8 mouse cellular contexts compared by ENCODE assay signal in the genomic region with DNA sequence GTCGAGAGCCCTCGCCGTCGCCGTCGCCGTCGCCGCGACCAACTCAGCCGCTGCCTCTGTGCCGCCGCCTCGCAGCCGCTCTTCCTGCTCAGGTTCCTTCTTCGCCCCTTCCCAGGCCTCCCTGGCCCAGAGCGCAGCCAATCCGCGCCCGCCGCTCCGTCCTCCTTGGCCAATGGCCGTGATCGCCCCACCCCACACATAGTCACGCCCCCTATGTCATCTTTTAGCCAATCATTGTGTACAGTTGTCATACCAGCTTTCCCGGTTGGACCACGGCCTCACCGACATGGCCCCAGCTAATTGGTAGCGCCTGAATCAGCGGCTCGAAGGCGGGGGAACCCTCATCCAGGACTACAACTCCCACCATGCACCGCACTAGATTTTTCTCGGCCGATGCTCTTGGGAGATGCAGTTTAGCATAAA. TPM values are rescaled to one million over a fixed set of nuclear protein-coding genes. Genes with fewer than 3 reads are reported as not detected.
DNase-seq lines count a peak whose midpoint lies in the region; ATAC-seq and TF ChIP-seq lines count a peak whose summit lies in the region.

Gene Sel1l (minus strand): TSS at position 113 of the 423 bp plus-strand sequence.

- peaks cover 16% of the 10 kb centered on the region; the same call in 1 of the 2 replicates for H3K4me1 ChIP-seq in heart, embryonic 12.5 days (replicated peaks)
- H3K4me1 ChIP-seq in kidney, postnatal 0 days (replicated peaks; ENCODE audit: insufficient read depth, low read length), result peaks cover 6% of the 10 kb centered on the region; the same call in 1 of the 2 replicates
- H3K4me1 ChIP-seq in liver, embryonic 11.5 days (replicated peaks; ENCODE audit: control insufficient read depth, insufficient read depth, low read length), result peaks cover 8% of the 10 kb centered on the region; the same call in 1 of the 2 replicates
- H3K4me1 ChIP-seq in stomach, embryonic 14.5 days (ENCODE audit: control insufficient read depth, insufficient read depth, low read length), result no peaks in the 10 kb centered on the region; the same call in 1 of the 2 replicates

- no peaks in the 10 kb centered on the region for H3K27me3 ChIP-seq in heart, embryonic 12.5 days (replicated peaks)
- no peaks in the 10 kb centered on the region for H3K27me3 ChIP-seq in kidney, postnatal 0 days (ENCODE audit: insufficient read depth, low read length)
- H3K27me3 ChIP-seq in liver, embryonic 11.5 days (replicated peaks; ENCODE audit: control insufficient read depth, insufficient read depth, low read length), result no peaks in the 10 kb centered on the region
- H3K27me3 ChIP-seq in stomach, embryonic 14.5 days (ENCODE audit: control insufficient read depth, insufficient read depth, low read length), result no peaks in the 10 kb centered on the region

- ATAC-seq in erythroid progenitor cell, adult 5-6 weeks (replicated peaks; ENCODE audit: low FRiP score, poor library complexity, severe bottlenecking), result peak; percentile 100
- peak; percentile 100 for ATAC-seq in heart, embryonic 12.5 days (ENCODE audit: insufficient number of reproducible peaks, low FRiP score)
- peak; percentile 100 for ATAC-seq in kidney, postnatal 0 days (replicated peaks; ENCODE audit: low FRiP score, low read depth)
- ATAC-seq in liver, embryonic 11.5 days (replicated peaks; ENCODE audit: low FRiP score), result peak; percentile 100
- peak; percentile 100 for ATAC-seq in stomach, embryonic 14.5 days (ENCODE audit: insufficient number of reproducible peaks, insufficient read depth, low FRiP score, low read depth)

- H3K36me3 ChIP-seq in heart, embryonic 12.5 days, result peaks cover 1% of the 10 kb centered on the region
- H3K36me3 ChIP-seq in kidney, postnatal 0 days (ENCODE audit: insufficient read depth, low read length), result no peaks in the 10 kb centered on the region
- no peaks in the 10 kb centered on the region for H3K36me3 ChIP-seq in liver, embryonic 11.5 days (ENCODE audit: control insufficient read depth, insufficient read depth, low read length)
- H3K36me3 ChIP-seq in stomach, embryonic 14.5 days (ENCODE audit: control insufficient read depth, insufficient read depth, low read length), result no peaks in the 10 kb centered on the region

- peak; percentile 99 for DNase-seq in CD4-positive helper T cell, adult 2 months (ENCODE audit: low read depth, low spot score)
- peak; percentile 98 for DNase-seq in brain, embryonic 18.5 days (ENCODE audit: low read depth, low spot score)
- DNase-seq in kidney, postnatal 0 days (ENCODE audit: low spot score), result peak; percentile 99
- peak; percentile 96 for DNase-seq in liver, embryonic 11.5 days (ENCODE audit: low spot score)
- DNase-seq in naive thymus-derived CD4-positive, alpha-beta T cell, adult 2 months (ENCODE audit: low read depth), result peak; percentile 99

- no peak for TF ChIP-seq CTCF in kidney, postnatal 0 days (IDR thresholded peaks at IDR 0.05; ENCODE audit: low read depth)

- peak within 1 kb of the TSS; percentile 70; the same call in 1 of the 2 replicates for H3K27ac ChIP-seq in heart, embryonic 12.5 days (ENCODE audit: poor library complexity, severe bottlenecking)
- peak within 1 kb of the TSS; percentile 79 for H3K27ac ChIP-seq in kidney, postnatal 0 days
- H3K27ac ChIP-seq in liver, embryonic 11.5 days (ENCODE audit: low read depth, low read length), result peak within 1 kb of the TSS; percentile 60
- no peak within 1 kb of the TSS; the same call in 1 of the 2 replicates for H3K27ac ChIP-seq in stomach, embryonic 14.5 days (ENCODE audit: low read length)

- no peaks in the 10 kb centered on the region for H3K9me3 ChIP-seq in heart, embryonic 12.5 days (replicated peaks)
- no peaks in the 10 kb centered on the region for H3K9me3 ChIP-seq in kidney, postnatal 0 days (replicated peaks; ENCODE audit: low read length)
- H3K9me3 ChIP-seq in liver, embryonic 11.5 days (ENCODE audit: control insufficient read depth, low read length), result no peaks in the 10 kb centered on the region
- no peaks in the 10 kb centered on the region for H3K9me3 ChIP-seq in stomach, embryonic 14.5 days (ENCODE audit: control insufficient read depth, low read depth, low read length)

- peak within 1 kb of the TSS; percentile 97 for H3K9ac ChIP-seq in heart, embryonic 12.5 days
- peak within 1 kb of the TSS; percentile 74 for H3K9ac ChIP-seq in kidney, postnatal 0 days (ENCODE audit: low read depth, low read length)
- peak within 1 kb of the TSS; percentile 85 for H3K9ac ChIP-seq in liver, embryonic 11.5 days (ENCODE audit: low read depth, low read length)
- H3K9ac ChIP-seq in stomach, embryonic 14.5 days (replicated peaks; ENCODE audit: low read depth, low read length), result peak within 1 kb of the TSS; percentile 67

- H3K4me3 ChIP-seq in heart, embryonic 12.5 days, result peak within 1 kb of the TSS; percentile 99
- H3K4me3 ChIP-seq in kidney, postnatal 0 days (replicated peaks; ENCODE audit: low read depth, low read length), result peak within 1 kb of the TSS; percentile 81
- peak within 1 kb of the TSS; percentile 80 for H3K4me3 ChIP-seq in liver, embryonic 11.5 days (ENCODE audit: low read depth, low read length)
- peak within 1 kb of the TSS; percentile 81 for H3K4me3 ChIP-seq in stomach, embryonic 14.5 days (ENCODE audit: low read depth, low read length)

- under 1% methylated on average over 31 of the region's 35 CpGs for WGBS in heart, embryonic 12.5 days
- WGBS in kidney, postnatal 0 days, result 1% methylated on average over 35 of the region's 35 CpGs
- under 1% methylated on average over 35 of the region's 35 CpGs for WGBS in liver, embryonic 11.5 days
- under 1% methylated on average over 34 of the region's 35 CpGs for WGBS in stomach, embryonic 14.5 days

- peak within 1 kb of the TSS; percentile 98 for H3K4me2 ChIP-seq in heart, embryonic 12.5 days
- H3K4me2 ChIP-seq in kidney, postnatal 0 days (ENCODE audit: low read length), result peak within 1 kb of the TSS; percentile 82
- peak within 1 kb of the TSS; percentile 88 for H3K4me2 ChIP-seq in liver, embryonic 11.5 days
- H3K4me2 ChIP-seq in stomach, embryonic 14.5 days (replicated peaks; ENCODE audit: low read depth, low read length), result peak within 1 kb of the TSS; percentile 81

RNA-seq across cellular contexts. Expression of gene Sel1l, which starts in this region (rescaled TPM):
- total RNA-seq in erythroid progenitor cell, adult 5-6 weeks (2015; ENCODE audit: low replicate concordance), result 14.7 and 41.4 TPM in 2 replicates
- total RNA-seq in erythroid progenitor cell, adult 5-6 weeks (2017; ENCODE audit: low replicate concordance), result 35.0 and 41.4 TPM in 2 replicates
- polyA plus RNA-seq in heart, embryonic 12.5 days (2016; fragmentation: Nextera tagmentation; extraction: Ambion mirVana), result 60.1 and 66.2 TPM in 2 replicates
- polyA plus RNA-seq in kidney, postnatal 0 days (2015; fragmentation: Nextera tagmentation; extraction: Ambion mirVana), result 66.7 and 83.1 TPM in 2 replicates
- polyA plus RNA-seq in liver, embryonic 11.5 days (2014; fragmentation: Nextera tagmentation; extraction: Ambion mirVana), result 67.1 and 71.5 TPM in 2 replicates
- polyA plus RNA-seq in stomach, embryonic 14.5 days (2014; fragmentation: Nextera tagmentation; extraction: Ambion mirVana), result 94.0 and 115 TPM in 2 replicates
